Mouse (Mus musculus): ENCODE results near the gene Trip10. TPM values are rescaled to one million over a fixed set of nuclear protein-coding genes. Genes with fewer than 3 reads are reported as not detected.

The Trip10 gene
- polyA plus RNA-seq, 1 experiment from 2014 or later = 47.8 TPM

DNA sequence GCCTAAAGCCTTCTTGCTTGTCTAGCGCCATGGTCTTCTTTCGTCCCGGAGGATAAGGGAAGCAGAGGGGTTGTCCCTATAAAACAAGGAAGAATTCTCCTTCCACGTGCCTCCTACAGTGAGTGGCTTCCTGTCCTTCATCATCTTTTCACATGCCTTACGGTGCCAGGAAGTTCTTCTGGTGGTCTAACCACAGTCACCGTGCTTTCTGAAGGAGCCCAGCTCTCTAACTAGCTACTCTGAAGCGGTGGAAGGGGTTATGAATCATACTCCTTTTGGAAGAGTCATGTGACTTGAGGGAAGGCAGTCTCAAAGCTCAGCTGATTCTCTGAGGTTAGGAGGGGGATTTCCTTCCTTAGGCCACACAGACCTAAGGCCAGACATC is 41.4 kb downstream of the Trip10 start:
- Histone ChIP-seq H3K4me3 (ENCODE audit: low read length) (no peak overlapping the region), H3K9ac (ENCODE audit: low read length) (no peak overlapping the region), H3K27me3 (ENCODE audit: control insufficient read depth, insufficient read depth, low read length) (no peaks in the 10 kb centered on the region), H3K4me1 (ENCODE audit: control insufficient read depth, insufficient read depth, low read length) (no peaks in the 10 kb centered on the region), H3K4me2 (ENCODE audit: low read depth, low read length) (peak overlapping the region; percentile 4; the same call in 1 of the 2 replicates), H3K27ac (ENCODE audit: low read length) (peak overlapping the region; percentile 39; the same call in 1 of the 2 replicates), H3K36me3 (ENCODE audit: control insufficient read depth, insufficient read depth) (no peaks in the 10 kb centered on the region), H3K9me3 (replicated peaks; ENCODE audit: control insufficient read depth, low read length) (no peaks in the 10 kb centered on the region)
- 57% methylated on average over 7 of the region's 7 CpGs for WGBS
- ATAC-seq (replicated peaks; ENCODE audit: extremely low read depth, insufficient read depth, low FRiP score) = no peak; the same call in 1 of the 2 replicates

GRCm38 (mm10) chr17:57292302-57292701 is 43.0 kb downstream of the Trip10 start:
- H3K9ac ChIP-seq (ENCODE audit: low read length) = no peak overlapping the region
- WGBS = 89% methylated on average over 2 of the region's 2 CpGs
- H3K4me1 ChIP-seq (ENCODE audit: control insufficient read depth, insufficient read depth, low read length) = no peaks in the 10 kb centered on the region
- no peak overlapping the region for H3K4me2 ChIP-seq (ENCODE audit: low read depth, low read length)
- H3K27ac ChIP-seq (ENCODE audit: low read length) = no peak overlapping the region
- H3K9me3 ChIP-seq (replicated peaks; ENCODE audit: control insufficient read depth, low read length) = no peaks in the 10 kb centered on the region
- no peak for ATAC-seq (replicated peaks; ENCODE audit: extremely low read depth, insufficient read depth, low FRiP score)
- no peak overlapping the region for H3K4me3 ChIP-seq (ENCODE audit: low read length)
- H3K27me3 ChIP-seq (ENCODE audit: control insufficient read depth, insufficient read depth, low read length) = no peaks in the 10 kb centered on the region
- H3K36me3 ChIP-seq (ENCODE audit: control insufficient read depth, insufficient read depth) = no peaks in the 10 kb centered on the region

- Histone ChIP-seq H3K36me3 (ENCODE audit: control insufficient read depth, insufficient read depth) (no peaks in the 10 kb centered on the region), H3K9me3 (replicated peaks; ENCODE audit: control insufficient read depth, low read length) (no peaks in the 10 kb centered on the region), H3K4me3 (ENCODE audit: low read length) (no peak overlapping the region), H3K27ac (ENCODE audit: low read length) (no peak overlapping the region), H3K9ac (ENCODE audit: low read length) (no peak overlapping the region), H3K4me2 (ENCODE audit: low read depth, low read length) (no peak overlapping the region), H3K4me1 (ENCODE audit: control insufficient read depth, insufficient read depth, low read length) (no peaks in the 10 kb centered on the region), H3K27me3 (ENCODE audit: control insufficient read depth, insufficient read depth, low read length) (no peaks in the 10 kb centered on the region)
- no peak for ATAC-seq (replicated peaks; ENCODE audit: extremely low read depth, insufficient read depth, low FRiP score)
- WGBS = 90% methylated on average over 9 of the region's 9 CpGs
These were observed 43.7 kb downstream of the Trip10 start for GRCm38 (mm10) chr17:57292968-57293367.

DNA sequence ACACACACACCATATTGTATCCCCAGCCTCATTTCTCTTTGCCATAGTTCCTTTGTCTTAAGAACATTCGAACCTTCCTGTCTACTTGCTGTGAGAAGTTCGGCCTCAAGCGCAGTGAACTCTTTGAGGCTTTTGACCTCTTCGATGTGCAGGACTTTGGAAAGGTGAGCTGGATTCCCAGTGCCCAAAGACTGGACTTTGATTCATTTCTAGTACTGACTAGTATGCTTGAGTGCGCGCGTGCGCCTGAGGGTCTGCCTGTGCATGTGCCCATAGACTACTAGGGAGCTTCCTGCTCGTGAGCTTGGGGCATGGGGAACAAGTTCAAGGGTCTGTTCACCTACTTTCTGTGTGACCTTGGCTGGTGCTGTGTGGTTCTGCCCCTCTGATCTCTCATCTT is 46.7 kb downstream of the Trip10 start:
- ATAC-seq (replicated peaks; ENCODE audit: extremely low read depth, insufficient read depth, low FRiP score) = no peak
- H3K4me2 ChIP-seq (ENCODE audit: low read depth, low read length) = no peak overlapping the region

GRCm38 (mm10) chr17:57297040-57297439 is 47.8 kb downstream of the Trip10 start:
- Histone ChIP-seq H3K27ac (ENCODE audit: low read length) (no peak overlapping the region), H3K4me1 (ENCODE audit: control insufficient read depth, insufficient read depth, low read length) (no peaks in the 10 kb centered on the region), H3K4me3 (ENCODE audit: low read length) (no peak overlapping the region), H3K9ac (ENCODE audit: low read length) (no peak overlapping the region), H3K9me3 (replicated peaks; ENCODE audit: control insufficient read depth, low read length) (no peaks in the 10 kb centered on the region), H3K4me2 (ENCODE audit: low read depth, low read length) (no peak overlapping the region), H3K27me3 (ENCODE audit: control insufficient read depth, insufficient read depth, low read length) (no peaks in the 10 kb centered on the region), H3K36me3 (ENCODE audit: control insufficient read depth, insufficient read depth) (no peaks in the 10 kb centered on the region)
- ATAC-seq (replicated peaks; ENCODE audit: extremely low read depth, insufficient read depth, low FRiP score) = no peak
- 75% methylated on average over 12 of the region's 12 CpGs for WGBS

More for the DNA sequence above, 46.7 kb downstream of the Trip10 start:
- Histone ChIP-seq H3K4me3 (ENCODE audit: low read length) (no peak overlapping the region), H3K9me3 (replicated peaks; ENCODE audit: control insufficient read depth, low read length) (no peaks in the 10 kb centered on the region), H3K36me3 (ENCODE audit: control insufficient read depth, insufficient read depth) (no peaks in the 10 kb centered on the region), H3K4me1 (ENCODE audit: control insufficient read depth, insufficient read depth, low read length) (no peaks in the 10 kb centered on the region), H3K27ac (ENCODE audit: low read length) (no peak overlapping the region), H3K27me3 (ENCODE audit: control insufficient read depth, insufficient read depth, low read length) (no peaks in the 10 kb centered on the region), H3K9ac (ENCODE audit: low read length) (no peak overlapping the region)
- 89% methylated on average over 9 of the region's 9 CpGs for WGBS

GRCm38 (mm10) chr17:57305593-57305992 is 56.3 kb downstream of the Trip10 start:
- Histone ChIP-seq H3K4me3 (ENCODE audit: low read length) (no peak overlapping the region), H3K4me2 (ENCODE audit: low read depth, low read length) (no peak overlapping the region), H3K27me3 (ENCODE audit: control insufficient read depth, insufficient read depth, low read length) (no peaks in the 10 kb centered on the region), H3K27ac (ENCODE audit: low read length) (no peak overlapping the region), H3K36me3 (ENCODE audit: control insufficient read depth, insufficient read depth) (no peaks in the 10 kb centered on the region), H3K9ac (ENCODE audit: low read length) (no peak overlapping the region), H3K9me3 (replicated peaks; ENCODE audit: control insufficient read depth, low read length) (no peaks in the 10 kb centered on the region), H3K4me1 (ENCODE audit: control insufficient read depth, insufficient read depth, low read length) (no peaks in the 10 kb centered on the region)
- WGBS = 58% methylated on average over 4 of the region's 4 CpGs
- no peak for ATAC-seq (replicated peaks; ENCODE audit: extremely low read depth, insufficient read depth, low FRiP score)

DNA sequence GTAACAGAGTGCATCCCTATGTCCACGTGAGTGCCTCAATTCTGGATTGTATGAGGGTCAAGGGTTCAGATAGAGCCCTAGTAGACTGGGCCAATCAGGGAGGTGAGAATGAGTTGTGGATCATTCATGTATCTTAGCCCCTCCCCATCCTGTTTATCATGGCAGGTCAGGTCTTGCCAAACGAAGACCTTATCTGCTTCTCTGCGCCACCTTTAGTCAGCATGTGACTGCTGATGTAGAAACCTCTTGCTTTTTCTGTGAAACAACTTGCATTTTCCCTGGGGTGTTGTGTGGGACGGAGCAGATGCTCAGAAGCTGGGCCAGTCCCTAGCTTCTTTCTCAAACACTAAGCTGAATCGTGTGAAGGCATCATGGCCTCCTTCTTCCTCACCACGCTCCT is 57.8 kb downstream of the Trip10 start:
- Histone ChIP-seq H3K4me1 (ENCODE audit: control insufficient read depth, insufficient read depth, low read length) (no peaks in the 10 kb centered on the region), H3K36me3 (ENCODE audit: control insufficient read depth, insufficient read depth) (no peaks in the 10 kb centered on the region), H3K4me3 (ENCODE audit: low read length) (no peak overlapping the region), H3K9ac (ENCODE audit: low read length) (no peak overlapping the region), H3K27ac (ENCODE audit: low read length) (no peak overlapping the region), H3K4me2 (ENCODE audit: low read depth, low read length) (no peak overlapping the region), H3K27me3 (ENCODE audit: control insufficient read depth, insufficient read depth, low read length) (no peaks in the 10 kb centered on the region), H3K9me3 (replicated peaks; ENCODE audit: control insufficient read depth, low read length) (no peaks in the 10 kb centered on the region)
- 66% methylated on average over 6 of the region's 6 CpGs for WGBS
- ATAC-seq (replicated peaks; ENCODE audit: extremely low read depth, insufficient read depth, low FRiP score) = no peak

DNA sequence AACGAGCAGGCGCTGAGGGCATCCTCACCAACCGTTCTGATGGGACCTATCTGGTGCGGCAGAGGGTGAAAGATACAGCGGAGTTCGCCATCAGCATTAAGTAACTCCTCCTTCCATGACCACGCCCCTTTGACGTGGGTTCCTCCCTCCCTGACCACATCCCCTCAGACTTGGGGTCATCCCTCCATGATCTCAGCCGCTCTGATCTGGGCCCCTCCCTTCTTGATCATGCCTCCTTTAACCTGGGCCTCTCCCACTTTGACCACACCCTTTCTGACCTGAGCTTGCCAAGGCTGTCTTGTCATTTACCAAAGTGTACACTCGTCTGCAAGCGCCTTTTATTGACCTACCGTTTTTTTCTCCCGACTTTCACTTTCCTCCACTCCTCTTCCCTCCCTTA is 62.5 kb downstream of the Trip10 start:
- Histone ChIP-seq H3K4me2 (ENCODE audit: low read depth, low read length) (no peak overlapping the region), H3K27me3 (ENCODE audit: control insufficient read depth, insufficient read depth, low read length) (no peaks in the 10 kb centered on the region), H3K9me3 (replicated peaks; ENCODE audit: control insufficient read depth, low read length) (no peaks in the 10 kb centered on the region), H3K9ac (ENCODE audit: low read length) (no peak overlapping the region), H3K36me3 (ENCODE audit: control insufficient read depth, insufficient read depth) (no peaks in the 10 kb centered on the region), H3K4me3 (ENCODE audit: low read length) (no peak overlapping the region), H3K27ac (ENCODE audit: low read length) (no peak overlapping the region), H3K4me1 (ENCODE audit: control insufficient read depth, insufficient read depth, low read length) (no peaks in the 10 kb centered on the region)
- no peak for ATAC-seq (replicated peaks; ENCODE audit: extremely low read depth, insufficient read depth, low FRiP score)
- 32% methylated on average over 13 of the region's 13 CpGs for WGBS
